Mouse (Mus musculus) bone marrow macrophage, adult 2 months (primary cell): Measurements from ENCODE around the gene Uggt2.

Source experiments
- CTCF ChIP-seq: IDR thresholded peaks from 2 replicates; pipeline ENCODE4 v1.5.1; 2012; ENCODE audit warnings: low read depth, mild to moderate bottlenecking, low read length, moderate library complexity
- POLR2A ChIP-seq: IDR thresholded peaks from 2 replicates; pipeline ENCODE4 v1.6.1; 2012; ENCODE audit warnings: mild to moderate bottlenecking, low read depth, low read length, borderline replicate concordance

GRCm38 (mm10) chr14:119060682-119061081 is 38.5 kb downstream of the Uggt2 start:
- no peak for TF ChIP-seq POLR2A
- no peak for TF ChIP-seq CTCF
